Mouse (Mus musculus): ENCODE data around the gene E130308A19Rik. TPM values are rescaled to one million over a fixed set of nuclear protein-coding genes. Genes with fewer than 3 reads are reported as not detected.

Gene E130308A19Rik
- polyA plus RNA-seq, 1 experiment from 2014 or later: 29.3 TPM

GRCm38 (mm10) chr4:59756332-59757082, 130.5 kb downstream of the E130308A19Rik start:
- WGBS: 42% methylated on average over 9 of the region's 9 CpGs
- no peak overlapping the region for H3K9ac ChIP-seq
- ATAC-seq (ENCODE audit: insufficient read depth) (peak; percentile 76), DNase-seq (peak; percentile 87)
- no peaks in the 10 kb centered on the region for H3K9me3 ChIP-seq (ENCODE audit: low read depth, low read length)
- no peak overlapping the region for H3K4me3 ChIP-seq (ENCODE audit: low read depth, low read length)
- peaks cover 18% of the 10 kb centered on the region for H3K4me1 ChIP-seq (ENCODE audit: insufficient read depth)
- H3K36me3 ChIP-seq (ENCODE audit: insufficient read depth): 0 out of 2 replicates have a peak, but pooled peaks cover 3% of the 10 kb centered on the region
- peak overlapping the region; percentile 32; the same call in 1 of the 2 replicates for H3K27ac ChIP-seq (ENCODE audit: low read depth)
- no peaks in the 10 kb centered on the region for H3K27me3 ChIP-seq (ENCODE audit: insufficient read depth, low read length)
- no peak for TF ChIP-seq CTCF (IDR thresholded peaks at IDR 0.05; ENCODE audit: low read depth)
- 0 out of 2 replicates have a peak overlapping the region, but pooled peaks have one; percentile 10 for H3K4me2 ChIP-seq

- DNase-seq: peak; percentile 41
- Histone ChIP-seq H3K4me1 (ENCODE audit: insufficient read depth) (peaks cover 18% of the 10 kb centered on the region), H3K27ac (ENCODE audit: low read depth) (no peak overlapping the region), H3K9ac (no peak overlapping the region), H3K4me2 (no peak overlapping the region), H3K4me3 (ENCODE audit: low read depth, low read length) (no peak overlapping the region), H3K36me3 (ENCODE audit: insufficient read depth) (0 out of 2 replicates have a peak, but pooled peaks cover 3% of the 10 kb centered on the region), H3K27me3 (ENCODE audit: insufficient read depth, low read length) (no peaks in the 10 kb centered on the region), H3K9me3 (ENCODE audit: low read depth, low read length) (no peaks in the 10 kb centered on the region)
- WGBS: 69% methylated on average over 12 of the region's 12 CpGs
- no peak for ATAC-seq (ENCODE audit: insufficient read depth)
- no peak for TF ChIP-seq CTCF (IDR thresholded peaks at IDR 0.05; ENCODE audit: low read depth)
These were observed 131.7 kb downstream of the E130308A19Rik start for GRCm38 (mm10) chr4:59757452-59758435.

- Histone ChIP-seq H3K9me3 (ENCODE audit: low read depth, low read length) (no peaks in the 10 kb centered on the region), H3K27me3 (ENCODE audit: insufficient read depth, low read length) (no peaks in the 10 kb centered on the region), H3K9ac (no peak overlapping the region), H3K4me3 (ENCODE audit: low read depth, low read length) (no peak overlapping the region), H3K27ac (ENCODE audit: low read depth) (no peak overlapping the region), H3K36me3 (ENCODE audit: insufficient read depth) (0 out of 2 replicates have a peak, but pooled peaks cover 3% of the 10 kb centered on the region), H3K4me1 (ENCODE audit: insufficient read depth) (peaks cover 21% of the 10 kb centered on the region), H3K4me2 (no peak overlapping the region)
- DNase-seq: peak; percentile 35
- TF ChIP-seq CTCF (IDR thresholded peaks at IDR 0.05; ENCODE audit: low read depth): peak; percentile 29
- ATAC-seq (ENCODE audit: insufficient read depth): no peak; the same call in 1 of the 2 replicates
- WGBS: 69% methylated on average over 4 of the region's 4 CpGs
These were observed 134.0 kb downstream of the E130308A19Rik start for GRCm38 (mm10) chr4:59760016-59760415.

- peak; percentile 77 for TF ChIP-seq CTCF (IDR thresholded peaks at IDR 0.05; ENCODE audit: low read depth)
- WGBS: 29% methylated on average over 10 of the region's 10 CpGs
- Histone ChIP-seq H3K27me3 (ENCODE audit: insufficient read depth, low read length) (no peaks in the 10 kb centered on the region), H3K4me1 (ENCODE audit: insufficient read depth) (peaks cover 20% of the 10 kb centered on the region), H3K36me3 (ENCODE audit: insufficient read depth) (0 out of 2 replicates have a peak, but pooled peaks cover 2% of the 10 kb centered on the region), H3K27ac (ENCODE audit: low read depth) (peak overlapping the region; percentile 56; the same call in 1 of the 2 replicates), H3K4me2 (no peak overlapping the region), H3K4me3 (ENCODE audit: low read depth, low read length) (no peak overlapping the region), H3K9me3 (ENCODE audit: low read depth, low read length) (no peaks in the 10 kb centered on the region), H3K9ac (no peak overlapping the region)
- peak; percentile 87 for DNase-seq
- ATAC-seq (ENCODE audit: insufficient read depth): no peak
These were observed 134.8 kb downstream of the E130308A19Rik start for GRCm38 (mm10) chr4:59760636-59761364.

GRCm38 (mm10) chr4:59761365-59761729, 135.3 kb downstream of the E130308A19Rik start:
- H3K4me3 ChIP-seq (ENCODE audit: low read depth, low read length): no peak overlapping the region
- H3K27me3 ChIP-seq (ENCODE audit: insufficient read depth, low read length): no peaks in the 10 kb centered on the region
- no peak overlapping the region for H3K9ac ChIP-seq
- TF ChIP-seq CTCF (IDR thresholded peaks at IDR 0.05; ENCODE audit: low read depth): no peak
- H3K4me1 ChIP-seq (ENCODE audit: insufficient read depth): peaks cover 18% of the 10 kb centered on the region
- H3K4me2 ChIP-seq: no peak overlapping the region
- H3K27ac ChIP-seq (ENCODE audit: low read depth): no peak overlapping the region
- DNase-seq (peak; percentile 40), ATAC-seq (ENCODE audit: insufficient read depth) (no peak)
- no peaks in the 10 kb centered on the region for H3K9me3 ChIP-seq (ENCODE audit: low read depth, low read length)
- WGBS: 59% methylated on average over 4 of the region's 4 CpGs
- H3K36me3 ChIP-seq (ENCODE audit: insufficient read depth): no peaks in the 10 kb centered on the region

- Histone ChIP-seq H3K9ac (no peak overlapping the region), H3K4me1 (ENCODE audit: insufficient read depth) (peaks cover 10% of the 10 kb centered on the region), H3K27ac (ENCODE audit: low read depth) (peak overlapping the region; percentile 89), H3K4me2 (peak overlapping the region; percentile 50), H3K9me3 (ENCODE audit: low read depth, low read length) (no peaks in the 10 kb centered on the region), H3K36me3 (ENCODE audit: insufficient read depth) (no peaks in the 10 kb centered on the region), H3K4me3 (ENCODE audit: low read depth, low read length) (no peak overlapping the region), H3K27me3 (ENCODE audit: insufficient read depth, low read length) (no peaks in the 10 kb centered on the region)
- WGBS: 29% methylated on average over 7 of the region's 7 CpGs
- TF ChIP-seq CTCF (IDR thresholded peaks at IDR 0.05; ENCODE audit: low read depth): no peak
- peak; percentile 45 for ATAC-seq (ENCODE audit: insufficient read depth)
- DNase-seq: no peak
These were observed 138.9 kb downstream of the E130308A19Rik start for GRCm38 (mm10) chr4:59764950-59765349.
